Mouse (Mus musculus): Measurements from ENCODE around the gene Hist1h2bc.

Gene Hist1h2bc

DNA sequence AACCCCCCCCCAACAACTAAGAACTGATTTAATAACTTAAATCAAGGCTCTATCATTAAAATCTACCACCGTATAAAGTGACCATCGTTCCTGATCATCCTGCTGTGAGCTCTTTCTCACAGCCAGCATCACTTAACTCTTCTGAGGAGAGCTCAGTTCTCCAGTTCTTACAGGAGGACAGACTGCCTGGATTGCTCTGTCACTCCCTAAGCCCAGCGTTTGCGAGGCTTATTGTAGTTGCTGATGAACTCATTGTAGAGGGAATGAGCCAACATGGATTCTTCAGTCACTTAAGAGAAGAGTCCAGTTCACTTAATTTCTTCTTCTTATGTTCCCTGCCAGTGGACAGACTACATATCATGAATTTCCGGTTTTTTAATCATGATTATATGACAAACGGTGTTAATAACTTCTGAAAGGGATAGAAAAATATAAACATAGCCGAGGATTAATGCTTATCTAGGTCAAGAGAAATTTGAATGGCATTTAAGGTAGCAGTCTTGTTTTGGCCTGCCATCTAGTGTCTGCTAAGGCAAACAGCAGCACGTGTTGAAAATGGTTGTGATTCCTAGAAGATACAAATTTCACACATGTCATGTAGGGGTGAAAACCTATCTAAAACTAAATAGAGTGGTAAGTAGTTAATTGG, 48.3 kb downstream of the Hist1h2bc start:
- no peaks in the 10 kb centered on the region for H3K36me3 ChIP-seq (ENCODE audit: insufficient read depth, low read length)
- no peaks in the 10 kb centered on the region for H3K9me3 ChIP-seq (ENCODE audit: low read length)
- no peak overlapping the region for H3K4me3 ChIP-seq (replicated peaks; ENCODE audit: low read length)
- H3K27me3 ChIP-seq (ENCODE audit: insufficient read depth, low read length), result peaks cover 15% of the 10 kb centered on the region
- H3K4me1 ChIP-seq (replicated peaks; ENCODE audit: low read depth, low read length), result peaks cover 9% of the 10 kb centered on the region
- TF ChIP-seq NANOG (IDR thresholded peaks at IDR 0.05; ENCODE audit: borderline replicate concordance, low read length) (no peak), CTCF (conservative IDR thresholded peaks at IDR 0.05; ENCODE audit: low read length) (peak; percentile 68), POU5F1 (IDR thresholded peaks at IDR 0.05; ENCODE audit: borderline replicate concordance, low read length) (no peak)

DNA sequence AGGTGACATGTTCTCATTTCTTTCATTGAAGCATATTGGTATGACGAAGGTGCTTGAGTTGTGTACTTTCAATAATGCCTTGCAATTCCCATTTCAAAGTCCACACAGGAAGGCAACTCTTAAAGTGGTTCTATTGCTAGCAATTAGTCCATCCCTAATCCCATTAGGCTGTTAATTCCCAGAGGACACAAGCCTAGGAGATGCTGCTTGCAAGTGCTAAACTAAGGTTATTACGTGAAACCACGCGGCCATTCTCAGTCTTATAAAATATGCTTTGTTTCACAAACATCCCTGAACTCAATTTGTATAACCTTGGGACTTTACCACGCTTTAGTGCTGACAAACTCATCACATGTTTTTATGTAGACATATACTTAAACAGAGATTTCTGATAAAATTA, 53.1 kb downstream of the Hist1h2bc start:
- H3K9me3 ChIP-seq (ENCODE audit: low read length), result no peaks in the 10 kb centered on the region
- H3K4me3 ChIP-seq (replicated peaks; ENCODE audit: low read length), result no peak overlapping the region
- H3K4me1 ChIP-seq (replicated peaks; ENCODE audit: low read depth, low read length), result peaks cover 13% of the 10 kb centered on the region
- no peaks in the 10 kb centered on the region for H3K36me3 ChIP-seq (ENCODE audit: insufficient read depth, low read length)
- no peaks in the 10 kb centered on the region for H3K27me3 ChIP-seq (ENCODE audit: insufficient read depth, low read length)
- TF ChIP-seq CTCF (conservative IDR thresholded peaks at IDR 0.05; ENCODE audit: low read length), result no peak
- no peak for TF ChIP-seq POU5F1 (IDR thresholded peaks at IDR 0.05; ENCODE audit: borderline replicate concordance, low read length)
- TF ChIP-seq NANOG (IDR thresholded peaks at IDR 0.05; ENCODE audit: borderline replicate concordance, low read length), result no peak

- H3K4me3 ChIP-seq (replicated peaks; ENCODE audit: low read length), result peak overlapping the region; percentile 81
- H3K36me3 ChIP-seq (ENCODE audit: insufficient read depth, low read length), result no peaks in the 10 kb centered on the region
- TF ChIP-seq CTCF (conservative IDR thresholded peaks at IDR 0.05; ENCODE audit: low read length), result no peak
- no peak for TF ChIP-seq POU5F1 (IDR thresholded peaks at IDR 0.05; ENCODE audit: borderline replicate concordance, low read length)
- no peak for TF ChIP-seq NANOG (IDR thresholded peaks at IDR 0.05; ENCODE audit: borderline replicate concordance, low read length)
- H3K9me3 ChIP-seq (ENCODE audit: low read length), result no peaks in the 10 kb centered on the region
- H3K4me1 ChIP-seq (replicated peaks; ENCODE audit: low read depth, low read length), result peaks cover 16% of the 10 kb centered on the region
- no peaks in the 10 kb centered on the region for H3K27me3 ChIP-seq (ENCODE audit: insufficient read depth, low read length)
Measured at GRCm38 (mm10) chr13:23738041-23738440, 54.0 kb downstream of the Hist1h2bc start.

GRCm38 (mm10) chr13:23738677-23739068, 54.7 kb downstream of the Hist1h2bc start, which contains the start of gene Hist1h1c:
TSS of gene Hist1h1c (plus strand) at chr13:23738808.
- H3K4me3 ChIP-seq (replicated peaks; ENCODE audit: low read length), result peak within 1 kb of the TSS; percentile 81
- TF ChIP-seq POU5F1 (IDR thresholded peaks at IDR 0.05; ENCODE audit: borderline replicate concordance, low read length) (no peak), NANOG (IDR thresholded peaks at IDR 0.05; ENCODE audit: borderline replicate concordance, low read length) (no peak), CTCF (conservative IDR thresholded peaks at IDR 0.05; ENCODE audit: low read length) (no peak)
- H3K27me3 ChIP-seq (ENCODE audit: insufficient read depth, low read length), result no peaks in the 10 kb centered on the region
- H3K9me3 ChIP-seq (ENCODE audit: low read length), result no peaks in the 10 kb centered on the region
- peaks cover 22% of the 10 kb centered on the region for H3K4me1 ChIP-seq (replicated peaks; ENCODE audit: low read depth, low read length)
- H3K36me3 ChIP-seq (ENCODE audit: insufficient read depth, low read length), result no peaks in the 10 kb centered on the region

DNA sequence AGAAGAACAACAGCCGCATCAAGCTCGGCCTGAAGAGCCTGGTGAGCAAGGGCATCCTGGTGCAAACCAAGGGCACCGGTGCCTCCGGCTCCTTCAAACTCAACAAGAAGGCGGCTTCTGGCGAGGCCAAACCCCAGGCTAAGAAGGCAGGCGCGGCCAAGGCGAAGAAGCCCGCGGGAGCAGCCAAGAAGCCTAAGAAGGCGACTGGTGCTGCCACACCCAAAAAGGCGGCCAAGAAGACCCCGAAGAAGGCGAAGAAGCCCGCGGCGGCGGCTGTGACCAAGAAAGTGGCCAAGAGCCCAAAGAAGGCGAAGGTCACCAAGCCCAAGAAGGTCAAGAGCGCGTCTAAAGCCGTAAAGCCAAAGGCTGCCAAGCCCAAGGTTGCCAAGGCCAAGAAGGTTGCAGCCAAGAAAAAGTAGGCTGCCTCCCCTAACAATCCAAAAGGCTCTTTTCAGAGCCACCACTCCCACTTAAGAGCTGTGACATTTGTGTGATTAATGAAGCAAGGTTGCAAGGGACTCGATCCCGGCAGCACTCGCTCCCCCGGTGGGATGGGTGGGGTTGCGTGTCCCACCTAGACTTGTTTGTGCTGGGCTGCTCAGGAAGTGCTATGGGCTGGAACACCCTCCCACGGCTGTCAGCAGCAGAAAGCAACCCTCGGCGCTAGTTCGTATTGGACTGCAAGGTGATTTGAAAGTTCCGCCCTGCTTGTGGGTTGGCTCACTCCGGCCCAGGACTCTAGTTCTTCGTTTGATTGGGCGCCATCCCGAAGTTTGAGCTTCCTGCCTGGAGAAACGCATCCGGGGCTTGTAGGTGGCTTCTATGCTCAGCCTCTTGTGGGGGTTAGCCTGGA, 55.3 kb downstream of the Hist1h2bc start:
- H3K27me3 ChIP-seq (ENCODE audit: insufficient read depth, low read length), result no peaks in the 10 kb centered on the region
- no peaks in the 10 kb centered on the region for H3K9me3 ChIP-seq (ENCODE audit: low read length)
- peaks cover 28% of the 10 kb centered on the region for H3K4me1 ChIP-seq (replicated peaks; ENCODE audit: low read depth, low read length)
- H3K36me3 ChIP-seq (ENCODE audit: insufficient read depth, low read length), result no peaks in the 10 kb centered on the region
- H3K4me3 ChIP-seq (replicated peaks; ENCODE audit: low read length), result peak overlapping the region; percentile 81
- TF ChIP-seq NANOG (IDR thresholded peaks at IDR 0.05; ENCODE audit: borderline replicate concordance, low read length) (0 out of 2 replicates have a peak, but pooled peaks have one; percentile 26), CTCF (conservative IDR thresholded peaks at IDR 0.05; ENCODE audit: low read length) (no peak), POU5F1 (IDR thresholded peaks at IDR 0.05; ENCODE audit: borderline replicate concordance, low read length) (no peak)

GRCm38 (mm10) chr13:23739922-23740252, 55.9 kb downstream of the Hist1h2bc start:
- Histone ChIP-seq H3K36me3 (ENCODE audit: insufficient read depth, low read length) (no peaks in the 10 kb centered on the region), H3K27me3 (ENCODE audit: insufficient read depth, low read length) (no peaks in the 10 kb centered on the region), H3K9me3 (ENCODE audit: low read length) (no peaks in the 10 kb centered on the region), H3K4me3 (replicated peaks; ENCODE audit: low read length) (peak overlapping the region; percentile 81), H3K4me1 (replicated peaks; ENCODE audit: low read depth, low read length) (peaks cover 29% of the 10 kb centered on the region)
- no peak for TF ChIP-seq NANOG (IDR thresholded peaks at IDR 0.05; ENCODE audit: borderline replicate concordance, low read length)

- TF ChIP-seq CTCF (conservative IDR thresholded peaks at IDR 0.05; ENCODE audit: low read length) (no peak), POU5F1 (IDR thresholded peaks at IDR 0.05; ENCODE audit: borderline replicate concordance, low read length) (no peak), NANOG (IDR thresholded peaks at IDR 0.05; ENCODE audit: borderline replicate concordance, low read length) (no peak)
- Histone ChIP-seq H3K4me1 (replicated peaks; ENCODE audit: low read depth, low read length) (peaks cover 29% of the 10 kb centered on the region), H3K4me3 (replicated peaks; ENCODE audit: low read length) (peak overlapping the region; percentile 81), H3K36me3 (ENCODE audit: insufficient read depth, low read length) (no peaks in the 10 kb centered on the region), H3K9me3 (ENCODE audit: low read length) (no peaks in the 10 kb centered on the region), H3K27me3 (ENCODE audit: insufficient read depth, low read length) (no peaks in the 10 kb centered on the region)
Measured at GRCm38 (mm10) chr13:23740256-23740840, 56.3 kb downstream of the Hist1h2bc start.

DNA sequence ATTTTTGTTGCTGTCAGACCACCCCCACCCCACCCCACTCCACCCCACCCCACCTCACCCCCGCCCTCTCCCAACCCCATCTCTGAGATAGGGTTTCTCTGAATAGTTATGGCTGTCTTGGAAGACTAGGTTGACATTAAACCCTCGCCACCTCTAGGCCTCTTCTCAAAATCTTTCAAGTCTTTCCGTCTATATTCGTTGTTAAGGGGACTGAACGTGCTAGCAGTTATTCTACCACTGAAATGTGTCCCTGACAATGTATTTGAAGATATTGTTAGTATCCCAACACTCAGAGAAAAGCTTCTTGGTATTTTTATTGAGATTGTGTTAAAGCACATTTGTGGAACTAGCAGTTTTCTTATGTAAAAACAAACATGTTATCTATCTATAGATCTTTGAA, 56.9 kb downstream of the Hist1h2bc start:
- TF ChIP-seq CTCF (conservative IDR thresholded peaks at IDR 0.05; ENCODE audit: low read length) (no peak), POU5F1 (IDR thresholded peaks at IDR 0.05; ENCODE audit: borderline replicate concordance, low read length) (no peak)

More for the DNA sequence above, 56.9 kb downstream of the Hist1h2bc start:
- H3K4me1 ChIP-seq (replicated peaks; ENCODE audit: low read depth, low read length), result peaks cover 29% of the 10 kb centered on the region
- peak overlapping the region; percentile 46; the same call in 1 of the 2 replicates for H3K4me3 ChIP-seq (replicated peaks; ENCODE audit: low read length)
- H3K9me3 ChIP-seq (ENCODE audit: low read length), result no peaks in the 10 kb centered on the region
- no peaks in the 10 kb centered on the region for H3K36me3 ChIP-seq (ENCODE audit: insufficient read depth, low read length)
- no peaks in the 10 kb centered on the region for H3K27me3 ChIP-seq (ENCODE audit: insufficient read depth, low read length)
